Mouse (Mus musculus): ENCODE results near the gene Slc10a3.
"Not testable (repeated sequence)": the region's sequence is repeated elsewhere in the genome, so short reads cannot be mapped to it uniquely, and the experiment has no call there.

Slc10a3 gene

GRCm38 (mm10) chrX:74372888-74373549, at the start of gene Slc10a3, which contains the start of gene Ubl4a:
Slc10a3 (minus strand) TSS chrX:74373349.
Ubl4a (minus strand) TSS chrX:74373218.
- DNase-seq: peak; percentile 85

GRCm38 (mm10) chrX:74413377-74413776, 40.2 kb upstream of the Slc10a3 start:
- peak; percentile 74 for DNase-seq

- DNase-seq: no peak
Observed at GRCm38 (mm10) chrX:74408340-74408739, 35.2 kb upstream of the Slc10a3 start.

- no peak for DNase-seq
Observed at GRCm38 (mm10) chrX:74400136-74400535, 27.0 kb upstream of the Slc10a3 start.

GRCm38 (mm10) chrX:74392535-74393443, 19.6 kb upstream of the Slc10a3 start, which contains the start of the genes Fam3a and Ikbkg:
Fam3a (minus strand) TSS chrX:74393272.
Ikbkg (plus strand) TSS chrX:74393290.
- peak; percentile 82 for DNase-seq

GRCm38 (mm10) chrX:74388153-74388552, 15.0 kb upstream of the Slc10a3 start:
- no peak for DNase-seq

GRCm38 (mm10) chrX:74384451-74384850, 11.3 kb upstream of the Slc10a3 start:
- DNase-seq: no peak

GRCm38 (mm10) chrX:74368209-74368909, 4.8 kb downstream of the Slc10a3 start:
- peak; percentile 66 for DNase-seq

GRCm38 (mm10) chrX:74367512-74367911, 5.6 kb downstream of the Slc10a3 start:
- no peak for DNase-seq

GRCm38 (mm10) chrX:74359171-74359570, 14.0 kb downstream of the Slc10a3 start:
- DNase-seq: no peak

GRCm38 (mm10) chrX:74357069-74357468, 16.1 kb downstream of the Slc10a3 start:
- DNase-seq: not testable (repeated sequence)

GRCm38 (mm10) chrX:74353467-74353770, 19.7 kb downstream of the Slc10a3 start, which contains the start of gene Lage3:
Lage3 (minus strand) TSS chrX:74353618.
- DNase-seq: peak; percentile 83

GRCm38 (mm10) chrX:74352645-74353466, 20.3 kb downstream of the Slc10a3 start:
- DNase-seq: peak; percentile 2

- DNase-seq: no peak
Observed at GRCm38 (mm10) chrX:74330166-74330930, 42.8 kb downstream of the Slc10a3 start.

GRCm38 (mm10) chrX:74329215-74329671, 43.9 kb downstream of the Slc10a3 start:
- DNase-seq: no peak

GRCm38 (mm10) chrX:74328725-74329161, 44.4 kb downstream of the Slc10a3 start, which contains the start of gene Plxna3:
Plxna3 (plus strand) TSS chrX:74329066.
- peak; percentile 60 for DNase-seq
